Mouse (Mus musculus) embryonic facial prominence, embryonic 15.5 days (tissue): Measurements from ENCODE around the gene Ccdc187. TPM values are rescaled to one million over a fixed set of nuclear protein-coding genes. Genes with fewer than 3 reads are reported as not detected.

Experiments
- ATAC-seq: fragments of 200-750 bp; cut with Nextera tagmentation; 2 replicates; pipeline ENCODE4 v1.8.0; 2017; ENCODE audit warnings: low read depth, moderate TSS enrichment; ENCODE audit not compliant: insufficient number of reproducible peaks, low FRiP score, low TSS enrichment
- H3K27ac ChIP-seq: fragments of 300-500 bp; sonication (generic); replicated peaks from 2 replicates; pipeline ENCODE4 v1.5.1; 2015; ENCODE audit warnings: mild to moderate bottlenecking, inconsistent platforms
- H3K27me3 ChIP-seq: fragments of 300-500 bp; sonication (generic); 2 replicates; pipeline ENCODE4 v1.6.1; 2015; ENCODE audit warnings: inconsistent platforms
- H3K36me3 ChIP-seq: fragments of 300-500 bp; sonication (generic); 2 replicates; pipeline ENCODE4 v1.6.1; 2015; ENCODE audit warnings: mild to moderate bottlenecking, inconsistent platforms
- H3K4me1 ChIP-seq: fragments of 300-500 bp; sonication (generic); 2 replicates; pipeline ENCODE4 v1.6.1; 2015; ENCODE audit warnings: inconsistent platforms
- H3K4me2 ChIP-seq: fragments of 300-500 bp; sonication (generic); replicated peaks from 2 replicates; pipeline ENCODE4 v1.6.1; 2015; ENCODE audit warnings: mild to moderate bottlenecking, inconsistent platforms
- H3K4me3 ChIP-seq: fragments of 300-500 bp; sonication (generic); replicated peaks from 2 replicates; pipeline ENCODE4 v1.5.1; 2015; ENCODE audit warnings: mild to moderate bottlenecking, inconsistent platforms
- H3K9ac ChIP-seq: fragments of 300-500 bp; sonication (generic); 2 replicates; pipeline ENCODE4 v1.6.1; 2015; ENCODE audit warnings: inconsistent platforms
- H3K9me3 ChIP-seq: fragments of 300-500 bp; sonication (generic); replicated peaks from 2 replicates; pipeline ENCODE4 v1.6.1; 2016; ENCODE audit warnings: inconsistent platforms
- WGBS: fragments of 180-500 bp; shearing (Covaris S2); methylation state at CpG from one replicate; pipeline ENCODE4 v1.1.7; 2015; 5-methylcytosine and 5-hydroxymethylcytosine counted together
- polyA plus RNA-seq: library from polyadenylated mRNA; unstranded; fragments of >200 nt; fragmentation: Nextera tagmentation; extraction: Ambion mirVana; gene quantifications from 2 replicates; pipeline ENCODE4 v1.2.1, GENCODE M21; 2015

Ccdc187 gene
- polyA plus RNA-seq, result 0.70 and 1.1 TPM in 2 replicates

- H3K27me3 ChIP-seq, result peaks cover 4% of the 10 kb centered on the region; the same call in 1 of the 2 replicates
- WGBS, result 70% methylated on average over 2 of the region's 2 CpGs
- no peak within 1 kb of the TSS for H3K9ac ChIP-seq
- H3K4me2 ChIP-seq, result no peak within 1 kb of the TSS
- ATAC-seq, result no peak
- H3K4me1 ChIP-seq, result peaks cover 32% of the 10 kb centered on the region
- no peak within 1 kb of the TSS for H3K27ac ChIP-seq
- no peaks in the 10 kb centered on the region for H3K9me3 ChIP-seq
- H3K4me3 ChIP-seq, result no peak within 1 kb of the TSS
- no peaks in the 10 kb centered on the region for H3K36me3 ChIP-seq
Measured at GRCm38 (mm10) chr2:26294457-26294856, at the start of gene Ccdc187. Gene Ccdc187 (minus strand): TSS chr2:26294557.

- no peak overlapping the region for H3K4me2 ChIP-seq
- H3K27me3 ChIP-seq, result no peaks in the 10 kb centered on the region
- peaks cover 80% of the 10 kb centered on the region for H3K36me3 ChIP-seq
- no peak overlapping the region for H3K4me3 ChIP-seq
- H3K9ac ChIP-seq, result no peak overlapping the region
- peaks cover 34% of the 10 kb centered on the region for H3K4me1 ChIP-seq
- no peaks in the 10 kb centered on the region for H3K9me3 ChIP-seq
- WGBS, result 61% methylated on average over 11 of the region's 11 CpGs
- peak overlapping the region; percentile 67 for H3K27ac ChIP-seq
- ATAC-seq, result no peak
Measured at GRCm38 (mm10) chr2:26342609-26343490, 48.5 kb upstream of the Ccdc187 start.

GRCm38 (mm10) chr2:26342044-26342443 lies 47.7 kb upstream of the Ccdc187 start:
- Histone ChIP-seq H3K27ac (peak overlapping the region; percentile 71), H3K9me3 (no peaks in the 10 kb centered on the region), H3K9ac (no peak overlapping the region), H3K36me3 (peaks cover 72% of the 10 kb centered on the region), H3K4me1 (peaks cover 26% of the 10 kb centered on the region), H3K27me3 (no peaks in the 10 kb centered on the region), H3K4me2 (no peak overlapping the region), H3K4me3 (no peak overlapping the region)
- peak; percentile 43; the same call in 1 of the 2 replicates for ATAC-seq
- whole genome bisulfite sequencing, result 67% methylated on average over 10 of the region's 10 CpGs

GRCm38 (mm10) chr2:26341510-26341981 lies 47.2 kb upstream of the Ccdc187 start:
- H3K4me1 ChIP-seq, result peaks cover 25% of the 10 kb centered on the region
- H3K27me3 ChIP-seq, result no peaks in the 10 kb centered on the region
- 81% methylated on average over 2 of the region's 2 CpGs for WGBS
- H3K36me3 ChIP-seq, result peaks cover 68% of the 10 kb centered on the region
- no peak overlapping the region for H3K4me2 ChIP-seq
- H3K9ac ChIP-seq, result no peak overlapping the region
- ATAC-seq, result peak; percentile 68
- H3K27ac ChIP-seq, result peak overlapping the region; percentile 71
- no peaks in the 10 kb centered on the region for H3K9me3 ChIP-seq
- no peak overlapping the region for H3K4me3 ChIP-seq

GRCm38 (mm10) chr2:26339204-26339551 lies 44.8 kb upstream of the Ccdc187 start:
- 76% methylated on average over 5 of the region's 5 CpGs for WGBS
- H3K27me3 ChIP-seq, result no peaks in the 10 kb centered on the region

GRCm38 (mm10) chr2:26338302-26339203 lies 44.2 kb upstream of the Ccdc187 start:
- H3K4me1 ChIP-seq, result peaks cover 25% of the 10 kb centered on the region
- no peak for ATAC-seq
- H3K4me2 ChIP-seq, result no peak overlapping the region
- H3K9ac ChIP-seq, result no peak overlapping the region
- H3K27me3 ChIP-seq, result no peaks in the 10 kb centered on the region
- H3K36me3 ChIP-seq, result peaks cover 45% of the 10 kb centered on the region
- WGBS, result 79% methylated on average over 8 of the region's 13 CpGs
- no peaks in the 10 kb centered on the region for H3K9me3 ChIP-seq
- no peak overlapping the region for H3K4me3 ChIP-seq
- H3K27ac ChIP-seq, result no peak overlapping the region

More at GRCm38 (mm10) chr2:26339204-26339551, 44.8 kb upstream of the Ccdc187 start:
- peaks cover 25% of the 10 kb centered on the region for H3K4me1 ChIP-seq
- no peaks in the 10 kb centered on the region for H3K9me3 ChIP-seq
- H3K4me2 ChIP-seq, result no peak overlapping the region
- no peak for ATAC-seq
- H3K27ac ChIP-seq, result no peak overlapping the region
- peaks cover 51% of the 10 kb centered on the region for H3K36me3 ChIP-seq
- H3K4me3 ChIP-seq, result no peak overlapping the region
- no peak overlapping the region for H3K9ac ChIP-seq

- ATAC-seq, result no peak
- Histone ChIP-seq H3K4me1 (no peaks in the 10 kb centered on the region), H3K27ac (no peak overlapping the region), H3K9ac (no peak overlapping the region), H3K9me3 (no peaks in the 10 kb centered on the region), H3K27me3 (no peaks in the 10 kb centered on the region), H3K4me2 (no peak overlapping the region), H3K4me3 (no peak overlapping the region), H3K36me3 (peaks cover 59% of the 10 kb centered on the region)
- 39% methylated on average over 6 of the region's 6 CpGs for WGBS
Measured at GRCm38 (mm10) chr2:26330702-26331101, 36.3 kb upstream of the Ccdc187 start.

GRCm38 (mm10) chr2:26330056-26330468 lies 35.7 kb upstream of the Ccdc187 start:
- Histone ChIP-seq H3K36me3 (peaks cover 66% of the 10 kb centered on the region), H3K9ac (no peak overlapping the region), H3K27ac (no peak overlapping the region), H3K9me3 (no peaks in the 10 kb centered on the region), H3K27me3 (no peaks in the 10 kb centered on the region), H3K4me1 (0 out of 2 replicates have a peak, but pooled peaks cover 4% of the 10 kb centered on the region), H3K4me3 (no peak overlapping the region), H3K4me2 (no peak overlapping the region)
- ATAC-seq, result no peak
- WGBS, result 72% methylated on average over 4 of the region's 4 CpGs

GRCm38 (mm10) chr2:26329402-26329801 lies 35.0 kb upstream of the Ccdc187 start:
- no peak for ATAC-seq
- Histone ChIP-seq H3K27ac (no peak overlapping the region), H3K4me2 (no peak overlapping the region), H3K27me3 (no peaks in the 10 kb centered on the region), H3K4me1 (0 out of 2 replicates have a peak, but pooled peaks cover 6% of the 10 kb centered on the region), H3K36me3 (peaks cover 72% of the 10 kb centered on the region), H3K9me3 (no peaks in the 10 kb centered on the region), H3K4me3 (no peak overlapping the region), H3K9ac (no peak overlapping the region)
- 54% methylated on average over 8 of the region's 8 CpGs for WGBS

GRCm38 (mm10) chr2:26327852-26328251 lies 33.5 kb upstream of the Ccdc187 start:
- 79% methylated on average over 4 of the region's 4 CpGs for WGBS
- peaks cover 86% of the 10 kb centered on the region for H3K36me3 ChIP-seq

More at GRCm38 (mm10) chr2:26327852-26328251, 33.5 kb upstream of the Ccdc187 start:
- no peak overlapping the region for H3K4me3 ChIP-seq
- no peak overlapping the region for H3K27ac ChIP-seq
- ATAC-seq, result no peak
- no peak overlapping the region for H3K9ac ChIP-seq
- H3K27me3 ChIP-seq, result no peaks in the 10 kb centered on the region
- H3K4me2 ChIP-seq, result no peak overlapping the region
- 0 out of 2 replicates have a peak, but pooled peaks cover 6% of the 10 kb centered on the region for H3K4me1 ChIP-seq
- no peaks in the 10 kb centered on the region for H3K9me3 ChIP-seq
